Mouse (Mus musculus): ENCODE data around the gene AU040320.

AU040320 gene

DNA sequence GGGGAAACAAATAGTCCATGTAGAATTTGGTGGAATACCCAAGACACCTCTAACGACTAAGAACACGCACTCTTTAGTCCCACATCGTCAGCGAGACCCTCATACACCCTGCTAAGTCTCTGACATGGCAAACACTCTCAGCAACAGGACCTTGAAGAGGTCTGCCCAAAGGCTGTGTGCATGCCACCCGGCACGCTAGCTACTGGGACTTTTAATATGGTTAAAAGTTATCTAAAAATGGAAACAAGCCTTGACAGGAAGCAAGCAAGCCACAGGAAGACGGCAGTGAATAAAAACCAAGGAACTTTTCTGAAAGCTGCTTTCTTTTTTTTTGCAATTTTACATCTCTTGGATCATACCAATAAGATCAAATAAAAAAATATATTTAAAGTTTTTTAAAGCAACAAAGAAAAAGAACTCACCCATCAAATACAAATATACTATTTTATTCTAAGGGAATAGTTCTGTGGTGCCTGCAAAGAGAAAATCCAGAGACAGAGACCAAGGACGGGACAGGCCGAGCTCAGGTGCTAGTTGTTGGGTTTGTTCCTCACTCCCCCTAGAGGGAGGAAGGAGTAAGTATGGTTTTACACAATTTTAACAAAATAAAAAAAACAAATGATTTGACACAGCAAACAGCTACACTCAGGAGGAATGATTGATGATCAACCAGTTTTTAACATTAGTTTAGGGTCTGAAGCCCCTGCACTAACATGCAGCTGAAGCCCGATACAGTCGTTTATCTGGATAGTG lies 108.3 kb downstream of the AU040320 start:
- DNase-seq = no peak

DNA sequence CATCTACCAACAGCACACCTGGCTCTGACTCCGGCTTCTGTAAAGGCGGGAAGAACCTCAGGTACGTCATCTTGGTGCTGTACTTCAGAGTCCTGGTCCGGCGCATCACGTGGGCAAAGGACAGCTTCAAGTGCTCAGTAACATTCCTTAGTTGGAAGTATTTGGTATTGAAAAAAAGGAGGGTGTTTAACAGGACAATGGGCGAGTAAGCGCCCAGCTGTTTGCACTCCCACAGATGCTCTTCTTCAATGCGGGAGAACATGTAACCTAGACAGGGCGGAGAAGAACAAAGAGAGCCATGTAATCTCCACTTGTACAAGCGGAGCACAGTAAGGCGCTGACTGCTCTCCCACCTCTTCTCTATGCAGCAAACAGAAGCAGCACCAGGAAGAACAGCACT lies 115.4 kb downstream of the AU040320 start:
- no peak for DNase-seq

DNA sequence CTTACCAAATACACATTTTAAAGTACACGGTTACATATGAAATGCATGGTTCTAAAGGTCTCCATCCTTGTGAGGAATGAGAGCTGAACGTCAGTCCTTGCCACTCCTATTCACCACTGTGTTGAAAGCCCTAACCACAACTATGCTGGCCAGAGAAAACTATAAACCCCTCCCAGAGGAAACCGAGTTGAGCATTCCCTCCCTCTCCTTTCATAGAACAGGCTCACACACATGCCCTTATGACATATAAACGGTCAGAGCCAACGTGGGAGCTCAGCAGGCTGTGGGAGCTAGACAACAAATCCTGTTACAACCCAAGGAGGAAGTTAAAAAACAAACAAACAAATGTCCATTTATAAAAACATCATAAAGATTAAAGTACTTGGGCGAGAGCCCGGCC lies 119.4 kb downstream of the AU040320 start:
- no peak for DNase-seq

DNA sequence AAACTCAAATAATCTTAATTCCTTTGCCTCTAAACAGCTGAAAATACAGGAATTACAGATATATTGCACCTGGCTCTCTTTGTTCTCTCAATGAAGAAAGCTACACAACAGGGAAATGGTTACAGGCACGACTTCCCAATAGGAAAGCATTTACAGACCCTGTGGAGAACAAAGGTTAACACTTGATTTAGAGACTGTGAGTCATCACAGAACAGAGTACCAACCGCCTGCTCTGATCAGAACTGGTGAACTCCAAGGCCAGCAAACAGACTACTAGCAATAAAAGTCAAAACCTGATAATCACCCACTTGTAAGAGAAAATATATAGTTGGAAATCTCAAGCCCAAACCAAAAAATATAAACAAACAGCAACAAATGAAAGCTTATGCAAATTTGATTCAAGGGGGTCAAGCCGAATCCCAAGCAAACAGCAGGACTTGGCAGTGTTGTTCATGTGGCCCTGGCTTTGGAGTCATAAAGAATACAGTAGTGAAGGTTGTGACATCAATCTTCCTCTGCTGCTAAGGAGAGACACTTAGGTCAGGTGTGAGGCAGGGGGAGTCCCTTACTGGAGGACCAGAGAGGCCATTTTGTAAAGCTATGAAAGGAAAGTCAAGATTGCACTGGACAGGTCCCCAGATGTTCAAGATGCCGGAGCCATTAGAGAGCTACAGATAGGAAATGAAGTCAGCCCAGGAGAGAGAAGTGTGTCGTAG lies 126.4 kb downstream of the AU040320 start:
- DNase-seq = no peak

DNA sequence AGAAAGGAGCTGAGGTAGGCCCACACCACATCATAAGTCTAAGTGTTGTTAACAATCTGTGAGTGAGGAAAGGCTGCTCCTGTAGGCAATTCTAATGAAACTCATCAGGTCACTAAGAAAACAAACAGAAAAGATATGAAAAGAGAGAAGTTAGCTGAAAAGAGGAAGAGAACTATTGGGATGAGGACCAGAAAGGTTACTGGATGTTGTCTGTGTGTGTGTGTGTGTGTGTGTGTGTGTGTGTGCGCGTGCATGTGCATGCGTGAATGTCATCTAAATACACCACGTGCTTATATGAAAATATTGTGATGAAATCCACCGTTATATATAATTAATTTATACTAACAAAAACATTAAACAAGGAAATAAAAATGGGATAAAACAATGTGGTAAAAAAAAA lies 130.3 kb downstream of the AU040320 start:
- no peak for DNase-seq

DNA sequence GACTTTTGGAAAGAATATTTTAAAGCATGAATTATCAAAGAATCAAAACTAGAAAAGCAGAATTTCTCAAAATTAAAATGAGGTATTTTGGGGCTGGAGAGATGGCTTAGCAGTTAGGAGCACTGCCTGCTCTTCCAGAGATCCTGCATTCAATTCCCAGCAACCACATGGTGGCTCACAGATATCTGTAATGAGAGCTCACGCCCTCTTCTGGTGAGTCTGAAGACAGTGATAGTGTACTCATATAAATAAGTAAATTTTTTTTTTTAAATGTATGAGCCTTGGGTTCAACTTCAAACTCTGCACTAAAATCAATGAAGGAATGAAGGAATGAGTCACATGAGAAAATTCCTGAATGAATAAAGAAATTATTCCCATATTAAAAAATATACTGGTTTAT lies 132.6 kb downstream of the AU040320 start:
- DNase-seq = no peak

DNA sequence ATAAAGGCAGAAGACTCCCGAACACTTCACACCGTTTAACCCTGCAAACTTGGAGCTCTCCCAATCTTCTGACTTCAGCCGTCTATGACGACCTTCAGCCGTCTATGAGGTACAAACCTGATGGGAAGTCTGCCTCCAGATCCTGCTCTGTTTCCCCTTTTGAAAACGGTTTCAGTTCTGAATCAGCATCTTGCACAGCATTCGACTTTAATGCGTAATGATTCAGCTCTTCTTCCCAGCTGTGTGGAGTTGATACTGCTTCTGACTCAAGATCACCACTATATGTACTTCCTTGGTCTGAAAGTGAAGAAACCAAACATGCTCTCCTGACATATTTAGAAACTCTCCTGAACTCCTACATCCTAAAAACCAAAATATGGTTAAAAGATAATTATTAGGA lies 136.5 kb downstream of the AU040320 start:
- DNase-seq = no peak
